Comparison of ENCODE assay signal across 15 mouse cellular contexts in genomic region chr16:11035273-11035672, GRCm38 (mm10). TPM values are rescaled to one million over a fixed set of nuclear protein-coding genes. Genes with fewer than 3 reads are reported as not detected.
DNase-seq lines count a peak whose midpoint lies in the region; TF ChIP-seq lines count a peak whose summit lies in the region.
"Had no signal": no experiment of that assay in that cellular context is flagged by ENCODE, and none has a peak within 500 bp of the region (broad histone marks: within the 10 kb centered on the region; RNA-seq: fewer than 3 reads in every experiment).

No protein-coding gene starts in this region.

- H3K79me2 ChIP-seq in CH12.LX (replicated peaks; ENCODE audit: control insufficient read depth, extremely low read depth, insufficient read depth, poor library complexity, severe bottlenecking) (no peaks in the 10 kb centered on the region), MEL (ENCODE audit: control insufficient read depth, insufficient read depth, low read length, poor library complexity) (no peaks in the 10 kb centered on the region), myocyte (ENCODE audit: control insufficient read depth, insufficient read depth) (no peaks in the 10 kb centered on the region)

- in situ Hi-C loops in CH12.LX (cut with MboI; ENCODE audit: low pct_ligation_motif_present, low pct_unique_long_range_greater_than_20kb, low sequenced_read_pairs): loop anchor here (5.0 kb wide), 1 partner anchor 262 kb away; no protein-coding TSS in a partner anchor

- H3K4me1 ChIP-seq in CH12.LX (ENCODE audit: control insufficient read depth in 1 of 2, insufficient read depth in 2 of 2): peaks cover 8 to 38% of the 10 kb centered on the region in 2 experiments
- H3K4me1 ChIP-seq in MEL (ENCODE audit: control insufficient read depth in 1 of 2, insufficient read depth in 2 of 2, low read length in 2 of 2): no peaks in the 10 kb centered on the region; a peak in 1 of 4 replicates
- no peaks in the 10 kb centered on the region for H3K4me1 ChIP-seq in lung, adult 2 months (ENCODE audit: control insufficient read depth, insufficient read depth, low read length)

- H3K27me3 ChIP-seq in CH12.LX (replicated peaks) (no peaks in the 10 kb centered on the region), MEL (ENCODE audit: control insufficient read depth in 1 of 2, insufficient read depth in 2 of 2, low read length in 2 of 2) (no peaks in the 10 kb centered on the region; a peak in 1 of 4 replicates), myocyte (ENCODE audit: control insufficient read depth, insufficient read depth, insufficient read length) (no peaks in the 10 kb centered on the region)
- H3K27me3 ChIP-seq: Patski had no signal

- H3K9me3 ChIP-seq in CH12.LX (replicated peaks; ENCODE audit: low read length) (no peaks in the 10 kb centered on the region), MEL (replicated peaks; ENCODE audit: insufficient read depth, low read length) (no peaks in the 10 kb centered on the region)
- H3K9me3 ChIP-seq: G1E had no signal

- DNase-seq in CH12.LX (ENCODE audit: extremely low read depth) (peak; percentile 54), MEL (ENCODE audit: low read depth, low spot score) (no peak)
- peak; percentile 11 for DNase-seq in naive thymus-derived CD4-positive, alpha-beta T cell, adult 2 months (ENCODE audit: low read depth)
- DNase-seq in spleen, adult 18-20 months: no peak
- no peak for DNase-seq in spleen, postnatal 14 days (ENCODE audit: low spot score in 2 of 2)
- no peak for DNase-seq in lung, adult 2 months
- no peak for DNase-seq in urinary bladder, adult 18-20 months (ENCODE audit: low spot score in 2 of 2)
- DNase-seq: adrenal gland, adult 8-10 months; adrenal gland, postnatal 14 days; adrenal gland, postnatal 25 days; adrenal gland, postnatal 36 days; B cell, adult 2 months had no signal

- H3K4me3 ChIP-seq in CH12.LX (replicated peaks in 1 of 3; ENCODE audit: low read depth in 2 of 3, low read length in 2 of 3, poor library complexity in 1 of 3) (peak overlapping the region; percentile 52 to 67 (median 59)), MEL (ENCODE audit: control insufficient read depth in 1 of 2, insufficient read depth in 1 of 2, low read depth in 2 of 2, low read length in 2 of 2) (peak overlapping the region; percentile 44 to 54), myocyte (no peak overlapping the region)
- no peak overlapping the region for H3K4me3 ChIP-seq in lung, adult 2 months (replicated peaks; ENCODE audit: extremely low read depth, low read depth, low read length)

- H3K9ac ChIP-seq in CH12.LX (ENCODE audit: insufficient read depth, low read depth): peak overlapping the region; percentile 47
- no peak overlapping the region for H3K9ac ChIP-seq in MEL (ENCODE audit: control insufficient read depth, low read depth, low read length, poor library complexity, severe bottlenecking)

- WGBS in lung, adult 2 months: 86% methylated on average over 9 of the region's 9 CpGs

- H3K27ac ChIP-seq in CH12.LX (ENCODE audit: insufficient read depth, low read depth) (peak overlapping the region; percentile 15; the same call in 1 of the 2 replicates), MEL (ENCODE audit: control insufficient read depth, low read depth, low read length) (no peak overlapping the region)

- TF ChIP-seq POLR2A in CH12.LX (IDR thresholded peaks at IDR 0.05; ENCODE audit: low read depth, low read length) (no peak), MEL (IDR thresholded peaks at IDR 0.05; ENCODE audit: control insufficient read depth in 1 of 2, insufficient read depth in 1 of 2, low read depth in 1 of 2, low read length in 2 of 2, poor library complexity in 1 of 2) (no peak), myocyte (IDR thresholded peaks at IDR 0.05; ENCODE audit: insufficient read length, low read depth) (no peak)
- no peak for TF ChIP-seq POLR2A in lung, adult 2 months (IDR thresholded peaks at IDR 0.05; ENCODE audit: borderline replicate concordance, extremely low read depth, low read depth, low read length)

- TF ChIP-seq CTCF in CH12.LX (conservative IDR thresholded peaks at IDR 0.05 in 1 of 2, IDR thresholded peaks at IDR 0.05 in 1 of 2; ENCODE audit: low read depth in 2 of 2, low read length in 2 of 2) (no peak), MEL (IDR thresholded peaks at IDR 0.05 in 2 of 3, conservative IDR thresholded peaks at IDR 0.05 in 1 of 3; ENCODE audit: control insufficient read depth in 1 of 3, insufficient read depth in 1 of 3, low read depth in 2 of 3, low read length in 3 of 3, poor library complexity in 1 of 3, severe bottlenecking in 1 of 3) (no peak)
- TF ChIP-seq CTCF in lung, adult 2 months (IDR thresholded peaks at IDR 0.05; ENCODE audit: insufficient read depth, low read length): no peak

- H3K36me3 ChIP-seq in CH12.LX (replicated peaks in 1 of 2; ENCODE audit: control insufficient read depth in 1 of 2, insufficient read depth in 1 of 2, low read length in 1 of 2) (peaks cover 0 to 26% of the 10 kb centered on the region in 2 experiments), MEL (ENCODE audit: control insufficient read depth in 1 of 2, insufficient read depth in 2 of 2, low read length in 2 of 2) (no peaks in the 10 kb centered on the region), myocyte (ENCODE audit: control insufficient read depth, insufficient read depth) (no peaks in the 10 kb centered on the region)
- H3K36me3 ChIP-seq: G1E had no signal

- dilution Hi-C loops in CH12.LX (cut with MboI; ENCODE audit: extremely low pct_ligation_motif_present, extremely low pct_unique_long_range_greater_than_20kb, low sequenced_read_pairs): no loop called here

- TF ChIP-seq EP300 in CH12.LX (IDR thresholded peaks at IDR 0.05; ENCODE audit: low read length): no peak
- TF ChIP-seq EP300 in MEL (IDR thresholded peaks at IDR 0.05; ENCODE audit: low read depth in 1 of 2, low read length in 2 of 2): no peak

- H3ac ChIP-seq in myocyte (ENCODE audit: control insufficient read depth, insufficient read length): no peak overlapping the region

- peak overlapping the region; percentile 92 for H3K4me2 ChIP-seq in CH12.LX (ENCODE audit: insufficient read depth, low read depth, poor library complexity, severe bottlenecking)
- peak overlapping the region; percentile 62 for H3K4me2 ChIP-seq in myocyte (ENCODE audit: low read depth)

- TF ChIP-seq RAD21 in CH12.LX (IDR thresholded peaks at IDR 0.05; ENCODE audit: low read depth, low read length) (no peak), MEL (IDR thresholded peaks at IDR 0.05; ENCODE audit: low read depth, low read length) (no peak)

TF ChIP-seq in CH12.LX, 34 proteins besides CTCF, POLR2A, EP300 and RAD21 (continues in another document):
- TF ChIP-seq MXI1 (IDR thresholded peaks at IDR 0.05; ENCODE audit: low read depth, low read length): peak; percentile 79; the same call in 1 of the 2 replicates
- TF ChIP-seq IRF4 (IDR thresholded peaks at IDR 0.05; ENCODE audit: low read depth, low read length): peak; percentile 5; the same call in 1 of the 2 replicates
- no peak for TF ChIP-seq KAT2A (IDR thresholded peaks at IDR 0.05; ENCODE audit: insufficient replicate concordance, low read length)
- TF ChIP-seq SMC3 (IDR thresholded peaks at IDR 0.05; ENCODE audit: low read depth, low read length): no peak; the same call in 1 of the 2 replicates
- TF ChIP-seq CHD2 (IDR thresholded peaks at IDR 0.05; ENCODE audit: low read length): no peak
- no peak for TF ChIP-seq ZKSCAN1 (IDR thresholded peaks at IDR 0.05; ENCODE audit: borderline replicate concordance, low read depth, low read length)
- peak; percentile 86 for TF ChIP-seq BHLHE40 (IDR thresholded peaks at IDR 0.05; ENCODE audit: low read depth, low read length)

TF ChIP-seq in MEL, 35 proteins besides CTCF, POLR2A, EP300 and RAD21 (continues in another document):
- TF ChIP-seq KAT2A (conservative IDR thresholded peaks at IDR 0.05; ENCODE audit: low read depth, low read length): no peak
- TF ChIP-seq JUND (IDR thresholded peaks at IDR 0.05; ENCODE audit: low read depth, low read length): no peak
- TF ChIP-seq HCFC1 (IDR thresholded peaks at IDR 0.05; ENCODE audit: low read depth, low read length): no peak
- no peak for TF ChIP-seq SIN3A (IDR thresholded peaks at IDR 0.05; ENCODE audit: low read length)
- TF ChIP-seq ZMIZ1 (IDR thresholded peaks at IDR 0.05; ENCODE audit: low read depth, low read length): no peak
- TF ChIP-seq POLR2AphosphoS5 (IDR thresholded peaks at IDR 0.05; ENCODE audit: borderline replicate concordance, low read depth, low read length): no peak
- TF ChIP-seq E2F4 (IDR thresholded peaks at IDR 0.05; ENCODE audit: borderline replicate concordance, low read depth, low read length): no peak
- TF ChIP-seq USF1 (IDR thresholded peaks at IDR 0.05; ENCODE audit: low read depth, low read length): no peak

TF ChIP-seq in myocyte, 11 proteins besides CTCF, POLR2A, EP300 and RAD21 (continues in another document):
- TF ChIP-seq SRF (IDR thresholded peaks at IDR 0.05; ENCODE audit: control insufficient read depth, insufficient read length, low read depth) (no peak), POLR2AphosphoS2 (IDR thresholded peaks at IDR 0.05; ENCODE audit: insufficient read length, low read depth) (no peak), MYOG (IDR thresholded peaks at IDR 0.05; ENCODE audit: control insufficient read depth in 1 of 3, insufficient read depth in 1 of 3, insufficient read length in 2 of 3, low read depth in 2 of 3) (no peak), CEBPB (IDR thresholded peaks at IDR 0.05; ENCODE audit: insufficient read depth, poor library complexity, severe bottlenecking) (no peak), MAX (IDR thresholded peaks at IDR 0.05; ENCODE audit: low read depth) (no peak), USF1 (IDR thresholded peaks at IDR 0.05; ENCODE audit: low read depth) (no peak), MYOD1 (IDR thresholded peaks at IDR 0.05; ENCODE audit: control insufficient read depth in 1 of 3, insufficient read length in 2 of 3, low read depth in 2 of 3) (no peak), REST (IDR thresholded peaks at IDR 0.05; ENCODE audit: insufficient read depth, insufficient read length) (no peak)

RNA-seq across cellular contexts. Expression of gene Snn, which starts 25.5 kb away (rescaled TPM):
- total RNA-seq in CH12.LX (2012; rRNA removed): 34.0 and 38.8 TPM in 2 replicates
- 53.1 and 54.7 TPM in 2 replicates for total RNA-seq in CH12.LX (2014; rRNA removed)
- polyA plus RNA-seq in CH12.LX (2012; ENCODE audit: insufficient read length, low read depth): 93.8 and 104 TPM in 2 replicates
- 0.42 and 0.73 TPM in 2 replicates for total RNA-seq in MEL (2012; rRNA removed)
- polyA plus RNA-seq in MEL (2012; ENCODE audit: insufficient read depth in 1 of 2, insufficient read length in 2 of 2, low read depth in 1 of 2, low replicate concordance in 2 of 2, missing spikeins in 1 of 2): 1 to 10 TPM in 1 of 2 experiments, not detected in 1; 2.4 TPM
- 31.0 TPM for polyA plus RNA-seq in myocyte (2012; fragmentation: generic; extraction: Trizol)
- polyA plus RNA-seq in lung, adult 2 months (2012; rRNA removed): 41.8 and 50.6 TPM in 2 replicates

RNA-seq across cellular contexts. Expression of gene Litaf, which starts 30.7 kb away (rescaled TPM):
- total RNA-seq in CH12.LX (2012; rRNA removed) (91.2 and 97.5 TPM in 2 replicates), CH12.LX (2014; rRNA removed) (151 and 154 TPM in 2 replicates), MEL (2012; rRNA removed) (25.7 and 27.2 TPM in 2 replicates)
- polyA plus RNA-seq in CH12.LX (2012; ENCODE audit: insufficient read length, low read depth) (161 and 178 TPM in 2 replicates), MEL (2012; ENCODE audit: insufficient read depth in 1 of 2, insufficient read length in 2 of 2, low read depth in 1 of 2, low replicate concordance in 2 of 2, missing spikeins in 1 of 2) (10 to 100 TPM in 1 of 2 experiments, not detected in 1; 50.1 TPM), myocyte (2012; fragmentation: generic; extraction: Trizol) (103 TPM)
- 207 and 215 TPM in 2 replicates for polyA plus RNA-seq in lung, adult 2 months (2012; rRNA removed)

Comparison
In these comparisons a context has a peak if more than half of its experiments do, and no peak if none do; other contexts are left out.
1. DNase-seq: peak in CH12.LX (single experiment) and naive thymus-derived CD4-positive, alpha-beta T cell, adult 2 months (single experiment); none in MEL (single experiment), spleen, adult 18-20 months (0 of 2), spleen, postnatal 14 days (0 of 2), lung, adult 2 months (single experiment) and urinary bladder, adult 18-20 months (0 of 2).
2. H3K4me3 ChIP-seq: peak in CH12.LX (3 of 3) and MEL (2 of 2); none in myocyte (single experiment) and lung, adult 2 months (single experiment).
3. Of the 35 proteins assayed by ChIP-seq in both MEL and CH12.LX: peak only in MEL: none; only in CH12.LX: BHLHE40, MAX, MXI1, RCOR1, TBP and ZNF384; in both: none; in neither: 29.